Mouse (Mus musculus) lung, postnatal 0 days (tissue): ENCODE results near the gene Cgnl1.

Source experiments
- CTCF ChIP-seq: IDR thresholded peaks from 2 replicates; pipeline ENCODE4 v1.5.1; 2016; ENCODE audit warnings: antibody characterized with exemption, mild to moderate bottlenecking
- EP300 ChIP-seq: IDR thresholded peaks from 2 replicates; pipeline ENCODE4 v1.6.1; 2016; ENCODE audit warnings: antibody characterized with exemption, mild to moderate bottlenecking, control low read depth

DNA sequence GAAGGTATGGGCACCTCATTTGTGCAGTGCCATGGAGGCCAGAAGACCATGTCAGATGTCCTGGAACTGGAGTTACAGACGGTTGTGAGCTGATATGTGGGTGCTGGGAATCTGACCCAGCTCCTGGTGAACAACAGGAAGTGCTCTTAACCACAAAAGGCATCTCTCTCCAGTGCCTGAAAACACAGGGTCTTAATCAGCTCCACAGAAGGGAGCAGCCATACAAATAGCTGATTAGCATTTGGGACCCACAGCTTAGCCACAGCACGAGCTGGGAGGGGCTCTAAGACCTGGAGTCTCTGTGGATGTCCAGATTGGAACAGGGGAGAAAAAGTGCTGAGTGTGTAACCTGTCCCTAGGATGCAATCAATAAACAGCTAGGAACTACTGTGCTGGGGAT lies 4.5 kb downstream of the Cgnl1 start:
- TF ChIP-seq EP300, result no peak
- no peak for TF ChIP-seq CTCF
